Mouse (Mus musculus) cerebellum, adult (tissue): ENCODE results near the gene Cdhr2.

ENCODE experiments used
- ATAC-seq: cut with Nextera tagmentation; 2 replicates; pipeline ENCODE4 v1.9.2; 2017; ENCODE audit warnings: mild to moderate bottlenecking, moderate library complexity, mixed read lengths; ENCODE audit not compliant: insufficient number of reproducible peaks, low FRiP score, low TSS enrichment

The Cdhr2 gene

DNA sequence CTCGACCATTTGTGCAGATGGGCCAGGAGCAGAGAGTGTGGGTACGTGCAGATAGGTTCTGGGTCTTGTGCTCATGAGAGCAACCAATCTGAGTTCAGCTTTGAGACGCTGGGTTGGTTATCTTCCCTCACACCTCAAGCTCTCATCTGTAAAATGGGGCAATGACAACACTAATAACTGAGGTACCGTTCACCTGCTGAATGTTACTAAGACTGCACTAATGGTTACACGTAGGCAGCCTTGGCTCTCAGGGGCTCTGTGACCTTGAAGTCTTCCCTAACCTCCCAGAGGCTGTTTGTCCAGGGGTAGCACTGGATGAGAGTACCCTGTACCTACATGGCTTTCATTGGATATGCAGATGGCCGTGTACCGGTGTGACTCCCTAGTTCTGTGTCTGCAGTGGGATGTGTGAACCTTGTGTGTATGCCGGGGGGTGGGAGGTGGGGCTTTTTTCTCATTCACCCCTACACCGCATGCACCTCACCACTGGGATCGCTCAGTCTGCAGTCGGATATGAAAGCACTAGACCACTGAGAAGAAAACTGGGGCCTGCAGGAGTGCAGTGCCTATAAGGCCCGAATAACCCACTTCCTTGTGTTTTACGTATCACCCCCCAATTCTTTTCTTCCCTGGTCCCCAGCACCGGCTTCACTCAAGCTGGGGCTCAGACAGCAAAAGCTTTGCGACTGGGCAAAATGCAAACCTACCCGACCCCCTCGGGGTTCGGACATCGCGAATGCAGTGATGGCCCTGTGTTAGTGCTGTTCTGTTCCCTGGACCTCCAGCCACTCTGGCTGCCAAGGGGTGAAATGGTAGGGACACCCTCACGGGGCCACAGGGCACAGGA, 8.3 kb upstream of the Cdhr2 start:
- no peak for ATAC-seq

- peak; percentile 86 for ATAC-seq
Measured at GRCm38 (mm10) chr13:54693558-54694347, 7.5 kb upstream of the Cdhr2 start, which contains the start of gene Rnf44. Rnf44 (minus strand) TSS chr13:54693907.

- ATAC-seq: peak; percentile 73
Measured at GRCm38 (mm10) chr13:54694348-54695060, 6.8 kb upstream of the Cdhr2 start.

DNA sequence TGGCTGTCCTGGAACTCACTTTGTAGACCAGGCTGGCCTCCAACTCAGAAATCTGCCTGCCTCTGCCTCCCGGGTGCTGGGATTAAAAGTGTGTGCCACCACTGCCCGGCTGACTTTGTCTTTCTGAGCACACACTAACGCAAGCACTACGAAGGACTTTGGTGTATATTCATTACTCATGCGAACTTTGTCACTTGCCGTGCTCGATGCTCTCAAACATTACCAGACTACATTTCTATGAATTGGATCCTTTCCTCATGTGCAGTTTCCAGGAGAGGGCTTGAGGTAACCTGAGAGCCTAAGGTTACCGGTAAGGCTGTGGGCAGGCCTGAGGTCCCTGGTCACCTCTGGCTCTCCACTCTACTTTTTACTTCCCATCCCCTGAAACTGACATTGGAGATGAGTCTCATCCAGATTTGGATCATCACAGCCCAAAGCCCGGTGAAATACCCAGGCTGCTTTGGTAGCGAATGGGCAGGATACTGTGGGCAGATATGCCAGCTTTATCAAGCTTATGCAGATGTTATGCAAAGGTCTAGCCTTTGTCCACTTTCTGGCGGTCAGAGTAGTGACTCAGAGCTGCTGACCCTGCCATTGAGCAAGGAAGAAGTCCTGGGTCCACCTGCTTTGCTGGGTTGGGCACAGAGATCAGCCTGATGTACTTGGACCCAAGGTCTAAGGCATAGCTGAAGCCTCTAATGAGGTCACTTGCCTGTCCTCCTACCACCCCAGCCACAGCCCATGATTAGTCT, 5.6 kb upstream of the Cdhr2 start:
- ATAC-seq: no peak

- ATAC-seq: no peak
Measured at GRCm38 (mm10) chr13:54702507-54702906, 1.2 kb downstream of the Cdhr2 start.

GRCm38 (mm10) chr13:54704890-54705289, 3.6 kb downstream of the Cdhr2 start:
- ATAC-seq: no peak

GRCm38 (mm10) chr13:54710866-54711265, 9.6 kb downstream of the Cdhr2 start:
- no peak for ATAC-seq

DNA sequence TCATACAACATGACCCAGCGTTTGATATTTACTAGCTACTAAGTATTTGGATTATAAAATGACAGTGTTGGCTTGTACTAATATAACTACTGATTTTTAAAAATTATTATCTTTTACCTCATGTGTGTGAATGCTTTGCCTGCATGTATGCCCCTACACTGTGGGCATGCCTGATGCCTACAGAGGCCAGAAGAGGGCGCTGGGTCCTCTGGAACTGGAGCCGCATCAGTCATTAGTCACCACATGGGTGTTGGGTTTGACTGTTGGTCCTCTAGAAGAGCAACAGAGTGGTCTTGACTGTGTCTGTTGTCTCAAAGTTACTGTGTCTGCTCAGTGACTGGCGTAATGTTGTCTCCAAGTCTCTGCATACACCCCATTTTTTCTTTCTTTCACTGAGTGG, 13.1 kb downstream of the Cdhr2 start:
- ATAC-seq: no peak

DNA sequence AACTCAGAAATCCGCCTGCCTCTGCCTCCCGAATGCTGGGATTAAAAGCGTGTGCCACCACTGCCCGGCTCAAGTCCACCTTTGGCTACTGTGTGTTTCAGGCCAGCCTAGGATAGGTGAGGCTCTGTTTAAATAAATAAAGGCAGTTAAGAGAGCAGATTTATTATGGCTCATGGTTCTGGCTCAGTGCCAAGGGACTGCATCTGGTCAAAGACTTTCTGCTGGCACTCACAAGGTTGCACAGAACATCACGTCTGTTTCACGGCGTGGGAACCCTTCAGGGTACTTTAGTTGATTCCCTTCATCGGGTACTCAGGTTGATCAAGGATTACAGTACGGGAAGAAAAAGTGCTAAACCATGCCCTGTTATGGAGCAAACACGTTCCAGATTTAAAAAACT, 13.7 kb downstream of the Cdhr2 start:
- ATAC-seq: no peak

DNA sequence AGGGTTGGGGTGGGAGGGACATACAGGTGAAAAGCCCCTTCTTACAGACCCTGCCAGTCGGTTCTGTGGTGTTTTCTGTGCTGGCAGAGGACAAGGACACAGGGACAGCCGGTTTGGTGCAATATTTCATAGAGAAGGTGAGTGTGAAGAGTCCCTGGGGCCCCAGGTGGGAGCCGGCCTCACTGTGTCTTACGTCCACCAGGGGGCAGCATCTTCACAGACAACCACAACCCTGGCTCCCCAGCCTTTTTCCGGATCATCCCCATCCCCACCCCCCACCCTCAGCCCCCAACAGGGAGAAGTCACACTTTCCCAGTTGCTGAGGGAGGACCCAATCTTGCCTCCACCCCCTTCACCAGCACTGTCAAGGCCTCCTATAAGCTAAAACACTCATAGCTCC, 15.7 kb downstream of the Cdhr2 start:
- ATAC-seq: peak; percentile 50; the same call in 1 of the 2 replicates

DNA sequence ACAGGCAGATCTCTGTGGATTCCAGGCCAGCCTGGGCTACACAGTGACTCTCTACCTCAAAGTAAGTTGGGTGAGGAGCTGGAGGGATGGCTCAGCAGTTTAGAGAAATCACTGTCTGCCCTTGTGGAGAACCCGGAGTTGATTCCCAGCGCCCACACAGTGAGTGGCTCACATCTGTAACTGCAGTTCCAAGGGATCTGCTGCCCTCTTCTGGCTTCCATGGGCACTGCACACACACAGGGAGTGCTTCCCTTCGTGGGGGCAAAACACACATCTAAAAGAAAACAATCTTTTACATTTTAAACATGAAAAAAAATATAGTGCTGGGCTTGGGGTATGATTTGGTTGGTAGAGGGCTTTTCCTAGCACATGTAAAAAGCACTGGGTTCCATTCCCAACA, 21.9 kb downstream of the Cdhr2 start:
- no peak for ATAC-seq

DNA sequence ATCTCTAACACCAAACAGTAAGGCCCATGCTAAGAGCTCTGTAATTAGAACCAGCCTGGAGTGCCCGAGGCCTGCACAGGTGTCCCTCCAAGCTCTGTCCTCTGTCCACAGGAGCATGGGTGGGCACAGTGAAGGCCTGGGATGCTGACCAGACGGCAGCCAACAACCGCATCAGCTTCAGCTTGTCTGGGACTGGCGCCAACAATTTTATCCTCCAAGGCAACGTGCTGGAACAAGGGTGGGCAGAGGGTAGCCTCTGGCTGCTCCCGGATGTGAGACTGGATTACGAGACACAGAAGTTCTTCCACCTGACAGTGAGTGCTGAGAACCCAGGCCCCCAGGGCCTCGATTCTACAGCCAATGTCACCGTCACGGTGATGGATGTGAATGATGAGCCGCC, 24.9 kb downstream of the Cdhr2 start:
- ATAC-seq: no peak

DNA sequence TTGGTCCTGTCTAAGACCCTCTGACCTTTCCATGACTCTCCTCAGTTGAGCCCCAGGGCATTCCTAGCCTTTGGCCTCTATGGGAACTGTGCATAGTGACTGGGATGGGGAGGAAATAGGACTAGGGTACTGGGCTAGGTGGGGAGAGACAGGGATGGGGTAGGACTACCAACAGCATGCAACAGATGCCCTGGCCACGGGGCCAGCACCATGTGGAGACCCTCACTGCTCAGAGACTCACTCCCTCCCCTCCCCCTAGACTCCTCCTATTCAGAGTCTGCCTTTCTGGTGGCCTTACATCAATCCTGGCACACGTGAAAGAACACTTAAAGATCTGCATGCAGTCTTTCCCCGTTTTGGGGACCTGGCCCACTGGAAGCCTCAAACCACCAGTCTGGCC, 35.7 kb downstream of the Cdhr2 start:
- no peak for ATAC-seq

DNA sequence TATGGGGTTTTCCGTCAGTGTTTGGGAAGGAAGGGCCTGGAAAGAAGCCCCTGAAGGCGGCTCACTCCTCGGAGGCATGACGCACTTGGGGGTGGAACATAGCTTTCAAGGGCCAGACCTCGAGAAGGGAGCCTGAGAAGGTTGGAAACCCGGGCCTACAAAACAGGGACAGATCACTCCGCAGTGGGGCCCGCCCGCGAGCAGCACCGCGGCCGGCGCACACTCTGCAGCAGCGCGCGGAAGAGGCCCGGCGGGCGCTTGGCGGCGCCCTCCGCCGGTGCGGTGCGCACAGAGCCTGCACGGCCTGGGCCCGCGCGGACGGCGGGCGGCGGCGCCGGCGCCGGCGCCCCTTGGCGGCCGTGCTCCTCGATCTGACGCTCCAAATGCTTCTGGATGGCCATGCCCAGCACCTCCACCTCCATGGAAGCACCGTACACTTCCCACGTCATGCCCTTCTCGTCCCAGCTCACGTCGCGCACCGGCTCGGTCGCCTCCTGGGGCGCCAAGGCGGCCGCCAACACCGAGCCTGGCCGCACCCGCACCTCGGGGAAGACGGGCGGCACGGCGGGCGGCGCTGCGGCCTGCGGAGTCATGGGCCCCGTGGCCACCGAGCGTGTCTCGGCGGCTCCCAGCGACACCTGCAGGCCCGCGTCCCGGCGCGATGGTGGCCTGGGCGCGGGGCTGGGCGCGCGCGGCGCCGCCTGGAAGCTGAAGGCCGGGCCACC, 36.4 kb downstream of the Cdhr2 start:
- peak; percentile 56 for ATAC-seq

DNA sequence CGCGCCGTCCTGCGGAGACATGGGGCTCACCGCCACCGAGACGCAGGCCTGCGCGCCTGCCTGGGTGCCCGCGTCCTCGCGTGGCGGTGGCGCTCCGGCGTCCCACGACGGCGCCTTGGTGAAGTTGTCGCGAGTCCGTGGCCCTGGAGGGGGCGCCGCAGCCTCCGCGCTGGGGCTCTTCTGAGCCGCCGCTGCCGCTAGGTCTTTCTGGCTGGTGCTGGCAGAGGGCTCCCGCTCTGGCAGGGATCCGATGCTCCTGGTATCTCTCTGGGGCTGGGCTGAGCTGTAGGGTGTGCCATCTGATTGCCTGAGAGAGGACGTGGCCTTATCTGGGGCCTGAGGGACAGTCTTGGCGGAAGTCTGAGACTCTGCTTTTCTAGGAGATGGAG, 36.9 kb downstream of the Cdhr2 start:
- ATAC-seq: peak; percentile 34; the same call in 1 of the 2 replicates

DNA sequence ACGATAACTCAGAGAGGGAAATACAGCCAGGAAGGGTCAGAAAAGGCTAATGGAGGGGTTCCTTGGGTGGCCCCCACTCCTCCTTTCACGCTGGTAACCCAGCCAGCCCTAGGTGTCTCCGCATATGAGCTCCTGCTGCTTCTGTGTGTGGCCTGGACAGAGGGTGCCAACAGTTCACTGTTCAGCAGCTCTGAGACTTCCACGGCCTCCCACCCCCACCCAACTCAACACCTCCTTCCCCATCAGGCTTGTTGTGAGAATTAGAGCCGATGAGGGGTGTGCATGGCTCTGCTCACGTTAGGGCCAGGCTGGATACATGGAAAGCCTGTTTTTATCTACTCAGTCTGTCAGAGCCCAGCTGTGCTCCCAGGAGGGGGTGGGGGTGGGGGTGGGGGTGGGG, 44.8 kb downstream of the Cdhr2 start:
- no peak for ATAC-seq

DNA sequence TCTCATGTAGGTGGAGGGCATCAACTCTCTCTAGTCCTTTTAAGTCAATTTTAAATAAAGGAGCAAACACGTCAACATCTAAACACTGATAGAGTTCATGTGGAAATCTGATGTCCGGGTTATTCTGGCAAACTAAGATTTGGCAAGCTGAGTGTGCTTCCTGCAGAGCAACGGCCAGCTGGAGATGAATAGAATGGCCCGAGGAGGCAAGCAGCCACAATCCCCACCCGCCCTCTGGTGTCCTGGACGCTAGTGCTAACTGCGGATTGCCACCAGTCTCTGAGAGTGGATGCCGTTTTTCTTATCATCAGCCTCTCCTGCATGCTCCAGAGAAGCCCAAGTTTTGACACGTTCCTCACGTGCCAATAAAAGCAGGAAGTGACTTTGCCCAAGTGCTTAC, 45.6 kb downstream of the Cdhr2 start:
- ATAC-seq: peak; percentile 29; the same call in 1 of the 2 replicates

- ATAC-seq: no peak
Measured at GRCm38 (mm10) chr13:54748190-54748589, 46.9 kb downstream of the Cdhr2 start.

DNA sequence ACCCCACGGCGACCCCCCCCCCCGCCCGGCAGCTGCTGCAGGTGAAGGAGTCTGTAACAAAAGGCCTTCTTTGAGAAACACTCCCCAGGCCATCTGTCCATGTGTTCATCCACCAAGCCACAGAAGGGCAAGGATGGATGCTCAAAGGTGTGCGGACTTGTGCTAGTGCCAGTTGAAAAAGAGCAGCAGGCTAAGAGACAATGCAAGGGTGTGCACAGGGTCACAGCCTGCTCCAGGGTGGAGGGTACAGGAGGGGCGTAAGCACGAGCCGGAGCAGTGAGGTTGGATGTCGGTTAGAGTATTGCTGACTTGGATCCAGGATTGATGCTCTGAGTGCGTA, 47.4 kb downstream of the Cdhr2 start:
- ATAC-seq: no peak
